In genomic region chr1:136128944-136129589, GRCm38 (mm10) we compare ENCODE assay signal across 13 mouse cellular contexts. TPM values are rescaled to one million over a fixed set of nuclear protein-coding genes. Genes with fewer than 3 reads are reported as not detected.
DNase-seq lines count a peak whose midpoint lies in the region; ATAC-seq and TF ChIP-seq lines count a peak whose summit lies in the region.
"Had no signal": no experiment of that assay in that cellular context is flagged by ENCODE, and none has a peak within 500 bp of the region (broad histone marks: within the 10 kb centered on the region; RNA-seq: fewer than 3 reads in every experiment).

No protein-coding gene starts in this region.

- H3K9me3 ChIP-seq in liver, embryonic 11.5 days (ENCODE audit: control insufficient read depth, low read length) = no peaks in the 10 kb centered on the region
- no peaks in the 10 kb centered on the region for H3K9me3 ChIP-seq in liver, postnatal 0 days (ENCODE audit: low read length)
- no peaks in the 10 kb centered on the region for H3K9me3 ChIP-seq in intestine, postnatal 0 days (ENCODE audit: control insufficient read depth)
- H3K9me3 ChIP-seq: liver, embryonic 15.5 days had no signal

- TF ChIP-seq CTCF in liver, postnatal 0 days (IDR thresholded peaks at IDR 0.05; ENCODE audit: low read depth) = no peak
- TF ChIP-seq CTCF in intestine, postnatal 0 days (IDR thresholded peaks at IDR 0.05; ENCODE audit: low read depth) = 0 out of 2 replicates have a peak, but pooled peaks have one; percentile 4

- H3K4me2 ChIP-seq in liver, embryonic 11.5 days = no peak overlapping the region
- no peak overlapping the region for H3K4me2 ChIP-seq in liver, postnatal 0 days (ENCODE audit: low read depth, low read length)
- H3K4me2 ChIP-seq in intestine, postnatal 0 days (replicated peaks; ENCODE audit: low read depth) = no peak overlapping the region
- H3K4me2 ChIP-seq: liver, embryonic 15.5 days had no signal

- no peak overlapping the region for H3K4me3 ChIP-seq in liver, embryonic 11.5 days (ENCODE audit: low read depth, low read length)
- H3K4me3 ChIP-seq in liver, postnatal 0 days (ENCODE audit: low read depth, low read length) = no peak overlapping the region
- no peak overlapping the region for H3K4me3 ChIP-seq in intestine, postnatal 0 days (ENCODE audit: low read depth, low read length)
- H3K4me3 ChIP-seq: liver, embryonic 15.5 days had no signal

- TF ChIP-seq EP300 in liver, postnatal 0 days (IDR thresholded peaks at IDR 0.05; ENCODE audit: low read depth) = no peak

- H3K36me3 ChIP-seq in liver, embryonic 11.5 days (ENCODE audit: control insufficient read depth, insufficient read depth, low read length) = no peaks in the 10 kb centered on the region
- H3K36me3 ChIP-seq in liver, postnatal 0 days (replicated peaks; ENCODE audit: insufficient read depth, low read length) = no peaks in the 10 kb centered on the region
- no peaks in the 10 kb centered on the region for H3K36me3 ChIP-seq in intestine, postnatal 0 days (ENCODE audit: control insufficient read depth, insufficient read depth)
- H3K36me3 ChIP-seq: liver, embryonic 15.5 days had no signal

- 0 out of 2 replicates have a peak overlapping the region, but pooled peaks have one; percentile 22 for H3K27ac ChIP-seq in liver, embryonic 11.5 days (ENCODE audit: low read depth, low read length)
- H3K27ac ChIP-seq in liver, postnatal 0 days (ENCODE audit: low read depth) = no peak overlapping the region
- no peak overlapping the region; the same call in 1 of the 2 replicates for H3K27ac ChIP-seq in intestine, postnatal 0 days (ENCODE audit: low read depth, low read length)
- H3K27ac ChIP-seq: liver, embryonic 15.5 days had no signal

- peak; percentile 89 for DNase-seq in heart, adult 11 months
- DNase-seq in heart, postnatal 14 days = no peak
- DNase-seq in liver, embryonic 11.5 days (ENCODE audit: low spot score) = no peak
- DNase-seq in liver, postnatal 0 days = no peak
- peak; percentile 53 for DNase-seq in adrenal gland, postnatal 14 days
- no peak for DNase-seq in lung, postnatal 25 days (ENCODE audit: low spot score)
- DNase-seq: cerebellum, postnatal 14 days; midbrain, embryonic 14.5 days; thymus, postnatal 14 days had no signal

- no peak overlapping the region for H3K9ac ChIP-seq in liver, embryonic 11.5 days (ENCODE audit: low read depth, low read length)
- H3K9ac ChIP-seq in liver, postnatal 0 days (replicated peaks) = no peak overlapping the region
- no peak overlapping the region for H3K9ac ChIP-seq in intestine, postnatal 0 days (ENCODE audit: low read depth, low read length)
- H3K9ac ChIP-seq: liver, embryonic 15.5 days had no signal

- no peaks in the 10 kb centered on the region for H3K27me3 ChIP-seq in liver, embryonic 11.5 days (replicated peaks; ENCODE audit: control insufficient read depth, insufficient read depth, low read length)
- peaks cover 16% of the 10 kb centered on the region; the same call in 1 of the 2 replicates for H3K27me3 ChIP-seq in liver, postnatal 0 days (ENCODE audit: insufficient read depth, low read length)
- H3K27me3 ChIP-seq in intestine, postnatal 0 days (replicated peaks; ENCODE audit: control insufficient read depth, insufficient read depth, low read length) = no peaks in the 10 kb centered on the region

- intact Hi-C loops in heart, postnatal 14 days (cut with DNase I) = no loop called here

- no peak for ATAC-seq in liver, embryonic 11.5 days (replicated peaks; ENCODE audit: low FRiP score)
- ATAC-seq in liver, postnatal 0 days = no peak
- ATAC-seq in intestine, postnatal 0 days = no peak
- ATAC-seq in erythroid progenitor cell, adult 5-6 weeks (replicated peaks; ENCODE audit: low FRiP score, poor library complexity, severe bottlenecking) = no peak
- ATAC-seq: inflammation-experienced regulatory T-cells, adult 6 months had no signal

- H3K4me1 ChIP-seq in liver, embryonic 11.5 days (replicated peaks; ENCODE audit: control insufficient read depth, insufficient read depth, low read length) = peaks cover 51% of the 10 kb centered on the region
- H3K4me1 ChIP-seq in liver, postnatal 0 days (ENCODE audit: insufficient read depth) = peaks cover 48% of the 10 kb centered on the region
- H3K4me1 ChIP-seq in intestine, postnatal 0 days (replicated peaks; ENCODE audit: control insufficient read depth, insufficient read depth, low read length) = peaks cover 40% of the 10 kb centered on the region

- WGBS in liver, embryonic 11.5 days = 41% methylated on average over 4 of the region's 4 CpGs
- 53% methylated on average over 4 of the region's 4 CpGs for WGBS in liver, postnatal 0 days (ENCODE audit: insufficient replicate concordance)
- WGBS in intestine, postnatal 0 days = 56% methylated on average over 4 of the region's 4 CpGs

RNA-seq across cellular contexts. Expression of gene Kif21b, which starts 2.1 kb away (rescaled TPM):
- 1 to 10 TPM; 1.2 to 4.3 TPM for total RNA-seq in heart, postnatal 14 days (2021)
- 3.6 and 4.8 TPM in 2 replicates for polyA plus RNA-seq in liver, embryonic 11.5 days (2014; fragmentation: Nextera tagmentation; extraction: Ambion mirVana)
- polyA plus RNA-seq in liver, postnatal 0 days (2015; fragmentation: Nextera tagmentation; extraction: Ambion mirVana) = 0.91 and 1.1 TPM in 2 replicates
- 2.7 and 12.5 TPM in 2 replicates for total RNA-seq in adrenal gland, postnatal 14 days (2021)
- polyA plus RNA-seq in intestine, postnatal 0 days (2015; fragmentation: Nextera tagmentation; extraction: Ambion mirVana) = 5.5 and 6.4 TPM in 2 replicates
- total RNA-seq in erythroid progenitor cell, adult 5-6 weeks (2015; ENCODE audit: low replicate concordance) = 23.4 and 36.0 TPM in 2 replicates
- total RNA-seq in erythroid progenitor cell, adult 5-6 weeks (2017; ENCODE audit: low replicate concordance) = 4.4 and 5.0 TPM in 2 replicates

Comparison
In these comparisons a context has a peak if more than half of its experiments do, and no peak if none do; other contexts are left out.
1. DNase-seq: peak in heart, adult 11 months (single experiment) and adrenal gland, postnatal 14 days (single experiment); none in heart, postnatal 14 days (0 of 2), liver, embryonic 11.5 days (single experiment), liver, postnatal 0 days (single experiment) and lung, postnatal 25 days (single experiment).